Mouse (Mus musculus): Measurements from ENCODE around the gene Ttc21a.
"Not testable (repeated sequence)": the region's sequence is repeated elsewhere in the genome, so short reads cannot be mapped to it uniquely, and the experiment has no call there.

The Ttc21a gene

GRCm38 (mm10) chr9:119998776-119999175 is 61.4 kb downstream of the Ttc21a start:
- DNase-seq (ENCODE audit: low read depth, low spot score), result no peak

GRCm38 (mm10) chr9:119999636-120000035 is 62.2 kb downstream of the Ttc21a start:
- DNase-seq (ENCODE audit: low read depth, low spot score), result no peak

- DNase-seq (ENCODE audit: low read depth, low spot score), result no peak
These were observed 63.4 kb downstream of the Ttc21a start for GRCm38 (mm10) chr9:120000761-120001160.

GRCm38 (mm10) chr9:120001945-120002725 is 64.7 kb downstream of the Ttc21a start:
- peak; percentile 68 for DNase-seq (ENCODE audit: low read depth, low spot score)

- DNase-seq (ENCODE audit: low read depth, low spot score), result no peak
These were observed 65.5 kb downstream of the Ttc21a start for GRCm38 (mm10) chr9:120002893-120003292.

- no peak for DNase-seq (ENCODE audit: low read depth, low spot score)
These were observed 68.5 kb downstream of the Ttc21a start for GRCm38 (mm10) chr9:120005936-120006335.

GRCm38 (mm10) chr9:120007833-120008232 is 70.4 kb downstream of the Ttc21a start:
- DNase-seq (ENCODE audit: low read depth, low spot score), result no peak

- no peak for DNase-seq (ENCODE audit: low read depth, low spot score)
These were observed 71.9 kb downstream of the Ttc21a start for GRCm38 (mm10) chr9:120009226-120009841.

- no peak for DNase-seq (ENCODE audit: low read depth, low spot score)
These were observed 72.5 kb downstream of the Ttc21a start for GRCm38 (mm10) chr9:120009871-120010270.

GRCm38 (mm10) chr9:120010781-120011511 is 73.5 kb downstream of the Ttc21a start:
- DNase-seq (ENCODE audit: low read depth, low spot score), result peak; percentile 59

GRCm38 (mm10) chr9:120011533-120011932 is 74.1 kb downstream of the Ttc21a start:
- no peak for DNase-seq (ENCODE audit: low read depth, low spot score)

- not testable (repeated sequence) for DNase-seq (ENCODE audit: low read depth, low spot score)
These were observed 74.8 kb downstream of the Ttc21a start for GRCm38 (mm10) chr9:120012161-120012560.

- no peak for DNase-seq (ENCODE audit: low read depth, low spot score)
These were observed 75.4 kb downstream of the Ttc21a start for GRCm38 (mm10) chr9:120012781-120013180.

GRCm38 (mm10) chr9:120013251-120013820 is 75.9 kb downstream of the Ttc21a start:
- DNase-seq (ENCODE audit: low read depth, low spot score), result no peak

- DNase-seq (ENCODE audit: low read depth, low spot score), result no peak
These were observed 77.4 kb downstream of the Ttc21a start for GRCm38 (mm10) chr9:120014828-120015227.

- DNase-seq (ENCODE audit: low read depth, low spot score), result no peak
These were observed 79.5 kb downstream of the Ttc21a start for GRCm38 (mm10) chr9:120016956-120017355.
